Mouse (Mus musculus) hematopoietic stem cell, adult 5-6 weeks (primary cell): ENCODE measurements around the gene Sar1b. TPM values are rescaled to one million over a fixed set of nuclear protein-coding genes. Genes with fewer than 3 reads are reported as not detected.

Experiments used
- ATAC-seq, 2 experiments: fragments of 125-278 bp in 1 of 2; replicated peaks in 1 of 2; 2 replicates each; pipeline ENCODE4 v1.8.0; 2016 to 2017; ENCODE audit warnings: inconsistent platforms in 2 of 2, mild to moderate bottlenecking in 2 of 2, moderate number of reproducible peaks in 2 of 2, low read depth in 1 of 2, moderate TSS enrichment in 1 of 2; ENCODE audit not compliant: low FRiP score in 2 of 2, poor library complexity in 2 of 2, severe bottlenecking in 2 of 2, insufficient read depth in 1 of 2, low TSS enrichment in 1 of 2
- total RNA-seq: library from RNA; stranded (forward); fragments of 172-1452, 232-1000 nt; gene quantifications from 2 replicates; pipeline ENCODE4 v1.2.3, GENCODE M21; 2017

Gene Sar1b
- total RNA-seq, 1 experiment from 2014 or later = 35.1 TPM

GRCm38 (mm10) chr11:51817756-51818155, 54.3 kb downstream of the Sar1b start:
- peak; percentile 85 to 89 for ATAC-seq

- no peak for ATAC-seq
These were observed 55.4 kb downstream of the Sar1b start for GRCm38 (mm10) chr11:51818837-51819236.

- no peak for ATAC-seq
These were observed 56.5 kb downstream of the Sar1b start for GRCm38 (mm10) chr11:51819964-51820363.

- no peak for ATAC-seq
These were observed 57.4 kb downstream of the Sar1b start for GRCm38 (mm10) chr11:51820861-51821260.

GRCm38 (mm10) chr11:51822736-51823135, 59.2 kb downstream of the Sar1b start:
- ATAC-seq = no peak

- no peak for ATAC-seq
These were observed 59.8 kb downstream of the Sar1b start for GRCm38 (mm10) chr11:51823271-51823670.

- no peak; a peak in 1 of 4 replicates for ATAC-seq
These were observed 60.7 kb downstream of the Sar1b start for GRCm38 (mm10) chr11:51823963-51824753.

GRCm38 (mm10) chr11:51824867-51825424, 61.5 kb downstream of the Sar1b start:
- no peak for ATAC-seq

- peak; percentile 84 to 92 for ATAC-seq
These were observed 68.7 kb downstream of the Sar1b start for GRCm38 (mm10) chr11:51831962-51832909.

GRCm38 (mm10) chr11:51832992-51833391, 69.5 kb downstream of the Sar1b start:
- no peak for ATAC-seq

GRCm38 (mm10) chr11:51833393-51834066, 70.0 kb downstream of the Sar1b start:
- ATAC-seq = no peak

GRCm38 (mm10) chr11:51834067-51834411, 70.6 kb downstream of the Sar1b start:
- no peak for ATAC-seq

- no peak for ATAC-seq
These were observed 72.1 kb downstream of the Sar1b start for GRCm38 (mm10) chr11:51835598-51835997.

GRCm38 (mm10) chr11:51836506-51836905, 73.0 kb downstream of the Sar1b start:
- ATAC-seq = no peak

GRCm38 (mm10) chr11:51837164-51838153, 74.0 kb downstream of the Sar1b start:
- no peak for ATAC-seq

GRCm38 (mm10) chr11:51839106-51839505, 75.6 kb downstream of the Sar1b start:
- no peak for ATAC-seq
